Mouse (Mus musculus) ES-Bruce4 (cell line): ENCODE measurements around the gene Olfr665. TPM values are rescaled to one million over a fixed set of nuclear protein-coding genes. Genes with fewer than 3 reads are reported as not detected.
"Not testable (repeated sequence)": the region's sequence is repeated elsewhere in the genome, so short reads cannot be mapped to it uniquely, and the experiment has no call there.

Experiments
- H3K27ac ChIP-seq: 2 replicates; pipeline ENCODE4 v1.5.1; 2012; ENCODE audit warnings: low read length, inconsistent platforms; ENCODE audit not compliant: insufficient read depth
- H3K27me3 ChIP-seq: 2 replicates; pipeline ENCODE4 v1.6.1; 2012; ENCODE audit warnings: mild to moderate bottlenecking, low read length, inconsistent platforms; ENCODE audit not compliant: control insufficient read depth, poor library complexity, insufficient read depth, severe bottlenecking
- H3K36me3 ChIP-seq: 2 replicates; pipeline ENCODE4 v1.6.1; 2012; ENCODE audit warnings: inconsistent platforms, mild to moderate bottlenecking, low read length, moderate library complexity; ENCODE audit not compliant: control insufficient read depth, poor library complexity, insufficient read depth, severe bottlenecking
- H3K4me1 ChIP-seq: one replicate; pipeline ENCODE4 v1.8.1; 2011; ENCODE audit warnings: low read length; ENCODE audit not compliant: control insufficient read depth, insufficient read depth
- H3K4me3 ChIP-seq: 2 replicates; pipeline ENCODE4 v1.5.1; 2011; ENCODE audit warnings: low read depth, mild to moderate bottlenecking, low read length
- H3K9ac ChIP-seq: 2 replicates; pipeline ENCODE4 v1.6.1; 2012; ENCODE audit warnings: low read depth, mild to moderate bottlenecking, inconsistent platforms; ENCODE audit not compliant: poor library complexity, severe bottlenecking
- H3K9me3 ChIP-seq: replicated peaks from 2 replicates; pipeline ENCODE4 v1.6.1; 2012; ENCODE audit warnings: mild to moderate bottlenecking, low read length, inconsistent platforms; ENCODE audit not compliant: control insufficient read depth, poor library complexity, insufficient read depth, severe bottlenecking
- CTCF ChIP-seq: IDR thresholded peaks from one replicate; pipeline ENCODE4 v1.8.1; 2011; ENCODE audit warnings: low read depth, low read length
- EP300 ChIP-seq: IDR thresholded peaks from 2 replicates; pipeline ENCODE4 v1.6.1; 2011; ENCODE audit warnings: low read depth, low read length; ENCODE audit not compliant: insufficient read depth
- POLR2A ChIP-seq: IDR thresholded peaks from one replicate; pipeline ENCODE4 v1.8.1; 2011; ENCODE audit warnings: low read length; ENCODE audit not compliant: insufficient read depth
- polyA plus RNA-seq: library from polyadenylated mRNA; stranded (reverse); fragments of >200 nt; gene quantifications from 2 replicates; pipeline ENCODE4 v1.2.4, GENCODE M21; 2011; ENCODE audit warnings: low read depth; ENCODE audit not compliant: missing spikeins, insufficient read depth, insufficient read length

The Olfr665 gene
- polyA plus RNA-seq: not detected in 2 replicates

GRCm38 (mm10) chr7:104877731-104878130, at the start of gene Olfr665:
Olfr665 (plus strand) TSS chr7:104878031.
- no peak within 1 kb of the TSS for H3K4me3 ChIP-seq
- H3K9me3 ChIP-seq: no peaks in the 10 kb centered on the region
- no peak within 1 kb of the TSS for H3K9ac ChIP-seq
- H3K27me3 ChIP-seq: no peaks in the 10 kb centered on the region
- no peaks in the 10 kb centered on the region for H3K4me1 ChIP-seq
- H3K27ac ChIP-seq: no peak within 1 kb of the TSS
- TF ChIP-seq EP300: no peak
- no peak for TF ChIP-seq POLR2A
- no peak for TF ChIP-seq CTCF
- H3K36me3 ChIP-seq: no peaks in the 10 kb centered on the region

- Histone ChIP-seq H3K9ac (no peak within 1 kb of the TSS), H3K9me3 (no peaks in the 10 kb centered on the region), H3K4me3 (no peak within 1 kb of the TSS), H3K27me3 (no peaks in the 10 kb centered on the region), H3K4me1 (no peaks in the 10 kb centered on the region), H3K36me3 (no peaks in the 10 kb centered on the region), H3K27ac (no peak within 1 kb of the TSS)
- TF ChIP-seq EP300: no peak
- TF ChIP-seq CTCF: no peak
- TF ChIP-seq POLR2A: no peak
Observed at GRCm38 (mm10) chr7:104842503-104842902, 35.3 kb upstream of the Olfr665 start, which contains the start of gene Usp17lb. Usp17lb (minus strand) TSS chr7:104842603.

- H3K27ac ChIP-seq: no peak overlapping the region
- no peaks in the 10 kb centered on the region for H3K4me1 ChIP-seq
- no peak overlapping the region for H3K9ac ChIP-seq
- no peaks in the 10 kb centered on the region for H3K36me3 ChIP-seq
- no peak overlapping the region for H3K4me3 ChIP-seq
- H3K27me3 ChIP-seq: no peaks in the 10 kb centered on the region
- TF ChIP-seq CTCF (no peak), EP300 (no peak), POLR2A (no peak)
- no peaks in the 10 kb centered on the region for H3K9me3 ChIP-seq
Observed at GRCm38 (mm10) chr7:104843731-104844287, 34.0 kb upstream of the Olfr665 start.

GRCm38 (mm10) chr7:104851546-104851945, 26.3 kb upstream of the Olfr665 start:
- not testable (repeated sequence) for H3K4me3 ChIP-seq, H3K9me3 ChIP-seq, H3K9ac ChIP-seq, H3K36me3 ChIP-seq, H3K27me3 ChIP-seq, H3K4me1 ChIP-seq, H3K27ac ChIP-seq

GRCm38 (mm10) chr7:104855248-104855750, 22.5 kb upstream of the Olfr665 start:
- TF ChIP-seq POLR2A (no peak), CTCF (no peak), EP300 (no peak)
- H3K9me3 ChIP-seq: no peaks in the 10 kb centered on the region
- no peaks in the 10 kb centered on the region for H3K36me3 ChIP-seq
- H3K27me3 ChIP-seq: no peaks in the 10 kb centered on the region
- no peak overlapping the region for H3K27ac ChIP-seq
- no peak overlapping the region for H3K9ac ChIP-seq
- H3K4me3 ChIP-seq: no peak overlapping the region
- H3K4me1 ChIP-seq: no peaks in the 10 kb centered on the region

- H3K27ac ChIP-seq, H3K9me3 ChIP-seq, H3K36me3 ChIP-seq, H3K4me3 ChIP-seq, H3K27me3 ChIP-seq, H3K4me1 ChIP-seq, H3K9ac ChIP-seq: not testable (repeated sequence)
Observed at GRCm38 (mm10) chr7:104856709-104857108, 21.1 kb upstream of the Olfr665 start, which contains the start of gene Usp17la. Usp17la (plus strand) TSS chr7:104857009.
